Mouse (Mus musculus) heart, postnatal 10 days (tissue): ENCODE measurements around the gene Tnfrsf13b. TPM values are rescaled to one million over a fixed set of nuclear protein-coding genes. Genes with fewer than 3 reads are reported as not detected.
"Not testable (repeated sequence)": the region's sequence is repeated elsewhere in the genome, so short reads cannot be mapped to it uniquely, and the experiment has no call there.

Experiments used
- DNase-seq, 2 experiments: peaks; one replicate each; pipeline ENCODE4 v3.0.0; 2021
- intact Hi-C: fragments of 180-260 bp; cut with DNase I; formaldehyde crosslinking; loops from one replicate; pipeline ENCODE4 v1.15.1; 2025
- total RNA-seq, 2 experiments: library from RNA; stranded (reverse); gene quantifications; 2 replicates each; pipeline ENCODE4 v1.2.3; 2021

The Tnfrsf13b gene
- total RNA-seq, 2 experiments from 2014 or later, result 0.91 to 1.0 TPM

GRCm38 (mm10) chr11:61123886-61124285, 2.7 kb upstream of the Tnfrsf13b start:
- intact Hi-C loops, result no loop called here
- no peak for DNase-seq

- intact Hi-C loops, result no loop called here
- no peak for DNase-seq
Measured at GRCm38 (mm10) chr11:61125970-61126369, 585 bp upstream of the Tnfrsf13b start.

- intact Hi-C loops, result no loop called here
- no peak for DNase-seq
Measured at GRCm38 (mm10) chr11:61127421-61128055, 983 bp downstream of the Tnfrsf13b start.

- intact Hi-C loops, result no loop called here
- no peak for DNase-seq
Measured at GRCm38 (mm10) chr11:61129305-61129704, 2.8 kb downstream of the Tnfrsf13b start.

GRCm38 (mm10) chr11:61130646-61131045, 4.1 kb downstream of the Tnfrsf13b start:
- not testable (repeated sequence) for DNase-seq

GRCm38 (mm10) chr11:61132943-61133342, 6.4 kb downstream of the Tnfrsf13b start:
- intact Hi-C loops, result no loop called here
- DNase-seq, result no peak

More at GRCm38 (mm10) chr11:61130646-61131045, 4.1 kb downstream of the Tnfrsf13b start:
- intact Hi-C loops, result not testable (repeated sequence)

GRCm38 (mm10) chr11:61141693-61142092, 15.1 kb downstream of the Tnfrsf13b start:
- no peak for DNase-seq
- intact Hi-C loops, result no loop called here

- intact Hi-C loops, result no loop called here
- no peak for DNase-seq
Measured at GRCm38 (mm10) chr11:61142262-61142661, 15.7 kb downstream of the Tnfrsf13b start.

- no peak for DNase-seq
- intact Hi-C loops, result no loop called here
Measured at GRCm38 (mm10) chr11:61142941-61143530, 16.5 kb downstream of the Tnfrsf13b start.

- intact Hi-C loops, result no loop called here
- DNase-seq, result no peak
Measured at GRCm38 (mm10) chr11:61143564-61144469, 17.3 kb downstream of the Tnfrsf13b start.

GRCm38 (mm10) chr11:61145551-61145950, 19.0 kb downstream of the Tnfrsf13b start:
- intact Hi-C loops, result no loop called here
- no peak for DNase-seq

- no peak for DNase-seq
- intact Hi-C loops, result no loop called here
Measured at GRCm38 (mm10) chr11:61146645-61147299, 20.2 kb downstream of the Tnfrsf13b start.

GRCm38 (mm10) chr11:61147300-61147683, 20.7 kb downstream of the Tnfrsf13b start:
- intact Hi-C loops, result no loop called here
- DNase-seq, result peak; percentile 24 to 49

- DNase-seq, result no peak
- intact Hi-C loops, result no loop called here
Measured at GRCm38 (mm10) chr11:61150233-61151001, 23.9 kb downstream of the Tnfrsf13b start.

- intact Hi-C loops, result loop anchor here (1.0 kb wide), 1 partner anchor 51 kb away; no protein-coding TSS in a partner anchor
- DNase-seq, result peak; percentile 58 to 75
Measured at GRCm38 (mm10) chr11:61155727-61156126, 29.2 kb downstream of the Tnfrsf13b start.

GRCm38 (mm10) chr11:61158141-61158540, 31.6 kb downstream of the Tnfrsf13b start:
- intact Hi-C loops, result no loop called here
- no peak for DNase-seq

GRCm38 (mm10) chr11:61159796-61160732, 33.5 kb downstream of the Tnfrsf13b start:
- intact Hi-C loops, result no loop called here
- no peak for DNase-seq

GRCm38 (mm10) chr11:61161121-61161520, 34.6 kb downstream of the Tnfrsf13b start:
- intact Hi-C loops, result no loop called here
- DNase-seq, result no peak

- no peak for DNase-seq
- intact Hi-C loops, result no loop called here
Measured at GRCm38 (mm10) chr11:61162776-61163175, 36.2 kb downstream of the Tnfrsf13b start.
